Mouse (Mus musculus) embryonic fibroblast, embryonic 13.5 days (primary cell): ENCODE measurements at regions not wholly inside any gene's neighbourhood (a gene's known extent, or its start where the extent isn't known, plus 50 kb on each side); places are given as distances from the start of the nearest gene placed in this dataset.

ENCODE experiments used
- CTCF ChIP-seq: IDR thresholded peaks from 2 replicates; pipeline ENCODE4 v1.5.1; 2011; ENCODE audit warnings: mild to moderate bottlenecking, control low read depth, low read length, moderate library complexity, borderline replicate concordance; ENCODE audit not compliant: insufficient read depth
- POLR2A ChIP-seq: IDR thresholded peaks from 2 replicates; pipeline ENCODE4 v1.6.1; 2011; ENCODE audit warnings: low read depth, mild to moderate bottlenecking, control low read depth, low read length, moderate library complexity

- TF ChIP-seq CTCF (no peak), POLR2A (no peak)
Observed at GRCm38 (mm10) chr5:119398475-119398874, 272.0 kb upstream of the Tbx3 start.
